Mouse (Mus musculus): Measurements from ENCODE around the gene Cyp4v3.
"Not testable (repeated sequence)": the region's sequence is repeated elsewhere in the genome, so short reads cannot be mapped to it uniquely, and the experiment has no call there.

Cyp4v3 gene

DNA sequence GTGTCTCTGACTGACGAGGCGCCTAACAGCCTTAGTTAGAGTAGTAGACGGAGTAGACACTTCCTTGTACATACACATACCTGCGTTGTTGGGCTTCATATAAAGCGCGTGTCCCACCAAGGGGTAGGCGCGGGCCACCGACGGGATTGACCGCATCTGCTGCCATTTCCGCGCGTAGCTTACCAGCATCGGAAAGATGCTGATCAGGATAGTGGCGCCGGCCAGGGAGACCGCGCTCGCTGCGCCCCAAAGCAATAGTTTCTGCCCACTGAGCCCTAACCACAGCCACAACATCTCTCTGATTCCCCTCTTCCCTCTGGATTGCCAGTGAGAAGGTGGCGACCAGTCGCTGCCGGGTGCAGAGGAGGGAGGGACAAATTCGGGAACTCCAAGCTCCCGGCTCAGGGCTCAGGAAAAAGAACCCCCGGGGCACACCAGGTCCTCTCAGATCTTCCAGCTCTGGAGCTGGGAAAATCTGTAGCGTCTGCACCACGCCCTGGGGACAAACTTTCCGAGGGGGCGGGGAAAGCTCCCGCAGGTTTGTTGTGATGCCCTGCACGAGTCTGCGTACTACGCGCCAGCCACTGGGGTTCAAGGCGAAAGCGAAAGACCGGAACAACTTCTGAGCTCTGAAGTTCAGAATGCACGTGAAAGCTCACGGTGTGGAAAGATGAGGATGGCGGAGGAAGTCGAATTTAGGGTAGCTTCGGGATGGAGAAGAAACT, at the start of gene Cyp4v3:
TSS of gene Cyp4v3 (minus strand) at position 532 of the 725 bp plus-strand sequence.
- DNase-seq (ENCODE audit: low spot score in 2 of 2) = peak; percentile 25 to 37

GRCm38 (mm10) chr8:45381963-45382347, 48.9 kb upstream of the Cyp4v3 start, which contains the start of gene Fam149a:
Fam149a (minus strand) TSS chr8:45382291.
- no peak for DNase-seq (ENCODE audit: low spot score in 2 of 2)

DNA sequence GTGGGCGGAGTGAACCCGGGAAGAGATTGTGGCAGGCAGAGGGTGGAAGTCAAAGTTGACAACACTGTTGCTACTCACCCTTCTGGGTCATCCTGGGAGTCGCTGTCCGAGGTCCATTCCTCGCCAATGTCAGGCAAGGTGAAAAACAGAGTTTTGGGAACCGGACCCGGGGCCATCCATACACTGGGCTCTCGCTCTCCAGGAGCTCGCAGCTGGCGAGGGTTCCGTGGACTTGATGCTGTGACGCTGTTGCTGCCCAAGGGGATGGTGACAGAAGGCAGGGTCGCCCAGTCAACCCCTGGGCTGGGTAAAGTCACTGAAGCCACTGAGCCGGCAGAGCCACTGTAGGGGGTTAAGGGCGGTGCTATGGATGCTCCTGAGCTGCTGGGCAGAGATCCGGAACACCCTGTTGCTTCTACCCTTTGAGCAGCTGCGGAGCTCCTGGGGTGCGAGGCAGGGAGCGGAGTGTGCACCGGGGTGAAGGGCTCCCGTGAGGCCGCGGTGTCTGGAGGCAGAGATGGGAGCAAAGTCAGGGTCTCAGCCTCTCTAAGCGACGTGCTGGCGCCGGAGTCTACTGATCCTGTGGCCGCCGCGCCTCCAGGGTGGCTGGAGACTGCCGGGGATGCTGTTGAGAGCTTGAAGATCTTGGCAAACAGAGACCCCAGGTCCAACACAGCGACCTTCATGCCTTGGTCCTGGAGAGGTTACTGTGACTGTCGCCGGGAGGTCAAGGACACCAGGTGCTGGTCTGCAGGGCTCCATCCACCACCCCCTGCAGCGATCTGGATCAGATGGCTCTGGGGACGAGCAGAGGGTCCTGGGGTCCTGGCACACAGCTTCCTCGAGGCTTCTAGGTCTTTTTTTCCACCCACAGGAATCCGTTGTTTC, 48.3 kb upstream of the Cyp4v3 start:
- DNase-seq (ENCODE audit: low spot score in 2 of 2) = no peak

DNA sequence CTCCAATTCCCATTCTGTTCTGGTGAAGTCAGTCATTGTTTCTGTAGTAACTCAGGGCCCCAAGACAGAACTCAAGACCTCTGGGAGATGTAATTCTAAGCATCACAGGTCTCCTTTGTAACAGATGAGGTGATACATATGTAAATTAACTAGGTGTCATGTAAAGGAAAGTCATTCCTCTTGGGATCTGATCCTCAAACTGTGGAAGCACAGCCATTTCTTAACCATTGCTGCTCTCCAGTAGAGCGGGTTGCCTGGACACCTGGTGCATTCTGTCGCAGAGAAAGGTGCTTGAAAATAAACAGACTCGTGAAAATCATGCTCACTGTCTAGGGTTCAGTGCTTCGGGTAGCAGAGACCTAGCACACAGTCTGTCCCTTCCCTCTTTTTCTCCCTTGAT, 47.6 kb upstream of the Cyp4v3 start:
- no peak for DNase-seq (ENCODE audit: low spot score in 2 of 2)

GRCm38 (mm10) chr8:45374071-45374470, 41.1 kb upstream of the Cyp4v3 start:
- no peak for DNase-seq (ENCODE audit: low spot score in 2 of 2)

DNA sequence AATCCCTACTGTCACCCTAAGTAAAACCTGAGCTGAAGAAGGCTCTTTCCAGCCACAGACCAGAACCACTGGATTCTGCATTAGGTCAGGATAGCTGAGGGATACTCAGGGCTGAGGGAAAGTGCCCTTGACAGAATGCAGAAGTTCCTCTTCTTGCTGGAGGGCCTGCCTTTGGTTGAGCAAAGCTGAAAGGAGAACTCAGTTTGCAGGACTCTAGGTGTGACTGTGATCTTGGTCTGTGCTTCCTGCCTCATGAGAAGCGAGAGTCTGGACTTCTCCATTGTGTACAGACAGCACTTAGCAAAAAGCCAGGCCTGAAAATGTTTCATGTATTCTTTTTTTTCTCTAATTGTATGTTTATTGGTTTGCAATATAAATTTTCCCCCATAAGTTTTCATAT, 34.1 kb upstream of the Cyp4v3 start:
- no peak for DNase-seq (ENCODE audit: low spot score in 2 of 2)

DNA sequence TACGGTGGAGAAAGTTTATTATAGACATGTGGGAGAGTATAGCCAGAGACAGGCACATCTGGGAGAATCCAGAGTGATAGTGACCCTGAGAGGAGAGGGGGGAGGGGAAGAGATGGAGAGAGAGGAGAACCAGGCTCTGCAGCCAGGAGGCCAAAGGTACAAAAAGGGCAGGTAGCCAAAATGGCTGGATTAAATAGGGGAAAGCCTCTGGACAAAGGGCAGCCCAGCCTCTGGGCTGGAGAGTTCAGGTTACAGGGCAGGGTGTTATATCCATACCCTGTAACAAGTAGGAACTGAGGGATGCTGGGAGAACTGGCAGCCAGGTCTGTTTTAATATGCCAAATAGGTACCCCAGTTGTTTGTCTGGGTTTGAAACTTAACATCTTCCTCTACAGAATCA, 30.2 kb upstream of the Cyp4v3 start:
- no peak for DNase-seq (ENCODE audit: low spot score in 2 of 2)

DNA sequence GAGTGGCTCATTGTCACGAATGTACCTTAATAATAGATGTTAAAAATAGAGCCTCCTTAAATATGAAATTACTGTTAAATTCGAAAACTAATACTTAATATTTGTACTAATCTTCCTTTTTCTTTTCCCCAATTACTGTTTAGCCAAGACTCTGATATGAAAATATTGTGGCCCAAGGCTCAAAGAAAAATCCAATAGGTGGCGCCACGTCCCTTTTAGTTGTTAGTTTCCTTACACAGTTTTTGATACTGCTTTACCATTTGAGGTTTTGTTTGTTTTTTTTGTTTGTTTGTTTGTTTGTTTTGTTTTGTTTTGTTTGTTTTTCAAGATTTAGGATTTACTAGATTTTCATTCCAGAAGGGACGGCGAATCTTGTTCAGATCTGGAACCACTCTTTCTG, 29.3 kb upstream of the Cyp4v3 start:
- DNase-seq (ENCODE audit: low spot score in 2 of 2) = no peak

DNA sequence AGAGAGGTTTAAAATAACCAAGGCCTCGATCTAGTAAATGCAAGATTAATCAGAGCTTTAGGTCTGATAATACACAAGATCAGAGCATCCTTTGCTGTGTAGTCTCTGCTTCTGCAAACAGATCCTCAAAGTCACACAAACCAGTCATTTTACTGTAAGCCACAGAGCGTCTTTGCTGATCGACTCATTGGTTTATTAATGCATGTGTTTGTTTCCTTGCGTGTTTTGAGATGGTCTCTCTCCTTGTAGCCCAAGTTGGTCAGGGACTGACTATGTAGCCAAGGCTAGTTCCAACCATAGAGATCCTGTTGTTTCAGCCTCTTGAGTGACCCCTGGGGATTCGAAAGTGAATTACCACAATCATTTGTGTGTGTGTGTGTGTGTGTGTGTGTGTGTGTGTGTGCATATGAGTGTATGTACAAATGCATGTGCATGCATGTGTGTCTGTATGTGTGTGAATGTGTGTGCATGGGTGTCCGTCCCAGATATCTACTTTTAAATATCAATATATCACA, 26.1 kb upstream of the Cyp4v3 start:
- DNase-seq (ENCODE audit: low spot score in 2 of 2) = no peak

GRCm38 (mm10) chr8:45358132-45358918, 25.3 kb upstream of the Cyp4v3 start:
- peak in 1 of 2 experiments; percentile 32 for DNase-seq (ENCODE audit: low spot score in 2 of 2)

DNA sequence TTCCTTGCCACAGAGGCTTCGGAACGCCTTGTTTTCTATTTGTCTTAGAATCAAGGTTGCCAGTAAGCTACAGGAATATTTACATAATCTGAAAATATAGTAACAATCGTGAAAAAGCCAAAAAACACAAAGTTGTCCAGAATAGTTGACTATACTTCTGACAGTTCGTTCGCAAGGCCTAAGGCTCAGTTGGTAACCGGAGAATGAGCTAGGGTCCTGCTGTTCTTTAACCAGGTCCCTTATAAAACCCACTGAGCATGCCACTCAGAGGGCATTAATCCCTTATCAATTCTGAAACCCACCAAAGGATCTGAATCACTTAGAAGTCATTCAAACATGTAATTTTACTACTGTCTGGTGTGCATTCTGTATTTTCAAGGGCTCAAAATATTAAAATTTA, 22.8 kb upstream of the Cyp4v3 start:
- DNase-seq (ENCODE audit: low spot score in 2 of 2) = no peak

GRCm38 (mm10) chr8:45345031-45345430, 12.0 kb upstream of the Cyp4v3 start:
- peak in 1 of 2 experiments; percentile 27 for DNase-seq (ENCODE audit: low spot score in 2 of 2)

GRCm38 (mm10) chr8:45344298-45344697, 11.3 kb upstream of the Cyp4v3 start:
- no peak for DNase-seq (ENCODE audit: low spot score in 2 of 2)

- no peak for DNase-seq (ENCODE audit: low spot score in 2 of 2)
Measured at GRCm38 (mm10) chr8:45341630-45342628, 8.9 kb upstream of the Cyp4v3 start.

DNA sequence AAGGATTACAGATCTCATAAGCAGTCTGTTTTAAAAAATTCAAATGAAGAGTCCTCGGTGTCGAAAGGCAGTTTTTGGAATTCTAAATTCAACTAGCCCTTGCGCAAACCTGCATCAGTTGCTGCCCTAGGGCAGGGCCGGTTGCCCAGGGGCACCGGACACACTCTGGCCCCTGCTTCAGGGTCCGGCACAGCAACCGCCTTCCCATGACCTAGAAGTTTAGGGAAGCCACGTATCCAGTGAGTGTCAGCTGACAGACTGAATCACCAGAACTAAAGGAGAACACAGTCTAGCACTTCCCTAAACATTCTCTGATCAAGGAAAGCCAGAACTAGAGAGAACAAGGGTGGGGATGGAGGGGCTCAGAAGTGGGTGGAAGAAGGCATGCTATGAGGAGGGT, 477 bp upstream of the Cyp4v3 start:
- peak in 1 of 2 experiments; percentile 9 for DNase-seq (ENCODE audit: low spot score in 2 of 2)

DNA sequence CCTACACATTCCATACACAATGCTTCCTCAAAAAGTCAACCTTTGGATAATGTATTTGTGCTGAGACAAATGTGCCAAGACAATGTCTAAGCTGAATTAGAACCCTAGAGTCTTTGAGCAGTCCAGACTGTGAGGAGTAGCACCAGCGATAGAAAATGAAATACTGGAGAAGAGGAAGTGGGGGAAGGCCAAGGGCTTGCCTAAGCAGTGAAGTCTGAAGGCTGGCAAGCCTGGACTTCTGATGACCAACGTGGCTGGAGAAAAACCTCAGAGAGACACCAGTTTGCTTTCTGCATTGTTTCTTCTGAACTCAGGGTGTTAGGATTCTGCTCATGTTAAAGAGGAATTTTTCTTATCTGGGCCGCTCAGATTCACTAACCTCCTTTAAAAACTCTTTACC, 2.2 kb downstream of the Cyp4v3 start:
- DNase-seq (ENCODE audit: low spot score in 2 of 2) = no peak

GRCm38 (mm10) chr8:45329206-45329980, 3.6 kb downstream of the Cyp4v3 start:
- DNase-seq (ENCODE audit: low spot score in 2 of 2) = no peak

DNA sequence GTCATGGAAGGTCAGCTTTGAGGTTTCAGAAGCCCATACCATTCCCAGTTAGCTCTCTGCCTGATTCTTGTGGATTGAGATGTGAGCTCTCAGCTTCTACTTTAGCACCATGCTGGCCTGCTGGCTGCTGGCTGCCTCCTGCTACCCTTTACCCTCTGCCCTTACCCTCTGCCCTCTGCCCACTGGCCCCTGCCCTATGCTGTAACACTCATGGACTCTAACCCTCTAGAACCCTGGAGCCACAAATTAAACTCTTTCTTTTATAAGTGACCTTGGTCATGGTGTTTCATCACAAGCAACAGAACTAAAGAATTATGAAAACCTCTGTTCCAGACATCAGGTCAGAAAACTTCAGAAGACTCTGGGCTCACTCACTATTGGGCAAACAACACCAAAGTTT, 5.9 kb downstream of the Cyp4v3 start:
- DNase-seq (ENCODE audit: low spot score in 2 of 2) = not testable (repeated sequence)

- no peak for DNase-seq (ENCODE audit: low spot score in 2 of 2)
Measured at GRCm38 (mm10) chr8:45324151-45324550, 8.9 kb downstream of the Cyp4v3 start.

DNA sequence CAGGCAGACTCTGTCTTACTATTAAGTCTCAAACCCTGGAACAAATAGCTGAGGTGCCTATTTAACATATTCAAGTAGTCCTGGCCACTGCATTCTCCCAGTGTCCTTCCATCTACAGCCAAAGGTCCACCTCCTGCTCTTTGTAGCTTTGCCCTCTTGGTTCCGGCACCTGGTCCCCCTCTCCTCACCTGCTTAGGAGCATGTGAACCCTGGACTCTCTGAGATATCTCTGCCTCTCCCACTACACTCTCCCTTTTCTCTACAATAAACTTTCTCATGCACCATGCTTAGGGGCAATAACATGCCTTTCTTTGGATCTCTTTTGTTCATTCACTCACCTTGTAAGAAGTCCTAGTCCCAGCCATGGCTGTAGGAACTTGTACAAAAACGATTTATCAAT, 11.7 kb downstream of the Cyp4v3 start:
- DNase-seq (ENCODE audit: low spot score in 2 of 2) = no peak
